Mouse (Mus musculus) small intestine, adult 2 months (tissue): ENCODE results near the gene Sarnp. TPM values are rescaled to one million over a fixed set of nuclear protein-coding genes. Genes with fewer than 3 reads are reported as not detected.

Experiments
- H3K27ac ChIP-seq: fragments of 200-500 bp; 2 replicates; pipeline ENCODE4 v1.5.1; 2012; ENCODE audit warnings: low read depth, low read length, control low read depth, inconsistent platforms; ENCODE audit not compliant: insufficient read depth
- H3K27me3 ChIP-seq: fragments of 200-500 bp; 2 replicates; pipeline ENCODE4 v1.6.1; 2012; ENCODE audit warnings: mild to moderate bottlenecking, moderate library complexity, low read length, inconsistent platforms; ENCODE audit not compliant: control insufficient read depth, insufficient read depth
- H3K36me3 ChIP-seq: fragments of 200-500 bp; 2 replicates; pipeline ENCODE4 v1.6.1; 2012; ENCODE audit warnings: mild to moderate bottlenecking, low read length, control low read depth, inconsistent platforms; ENCODE audit not compliant: control insufficient read depth, insufficient read depth
- H3K4me1 ChIP-seq: fragments of 200-500 bp; 2 replicates; pipeline ENCODE4 v1.6.1; 2012; ENCODE audit warnings: low read length, inconsistent platforms, mixed read lengths; ENCODE audit not compliant: control insufficient read depth, insufficient read depth, insufficient read length
- H3K4me3 ChIP-seq: fragments of 200-500 bp; 2 replicates; pipeline ENCODE4 v1.5.1; 2012; ENCODE audit warnings: low read depth, mild to moderate bottlenecking, control low read depth, inconsistent platforms, low read length, moderate library complexity
- CTCF ChIP-seq: fragments of 200-500 bp; IDR thresholded peaks from 2 replicates; pipeline ENCODE4 v1.5.1; 2012; ENCODE audit warnings: low read depth, mild to moderate bottlenecking, control low read depth, inconsistent platforms, low read length, moderate library complexity, mixed read lengths; ENCODE audit not compliant: insufficient replicate concordance, insufficient read length; ENCODE audit errors: extremely low read depth
- POLR2A ChIP-seq: fragments of 200-500 bp; IDR thresholded peaks from 2 replicates; pipeline ENCODE4 v1.6.1; 2012; ENCODE audit warnings: low read depth, mild to moderate bottlenecking, control low read depth, inconsistent platforms, low read length, moderate library complexity
- WGBS: fragments of 180-500 bp; shearing (Covaris S2); methylation state at CpG from one replicate; pipeline ENCODE4 v1.1.7; 2018; 5-methylcytosine and 5-hydroxymethylcytosine counted together
- polyA plus RNA-seq: library from polyadenylated mRNA; depleted of rRNA; stranded (reverse); fragments of >200 nt; gene quantifications from 2 replicates; pipeline ENCODE4 v1.2.3, GENCODE M21; 2012

Sarnp gene
- polyA plus RNA-seq, 1 experiment: 0.89 TPM

- H3K27me3 ChIP-seq: peaks cover 8% of the 10 kb centered on the region
- peaks cover 3% of the 10 kb centered on the region for H3K4me1 ChIP-seq
- peak overlapping the region; percentile 77 for H3K4me3 ChIP-seq
- 3% methylated on average over 40 of the region's 40 CpGs for WGBS
- H3K27ac ChIP-seq: no peak overlapping the region
- TF ChIP-seq CTCF: no peak
- TF ChIP-seq POLR2A: no peak
- no peaks in the 10 kb centered on the region for H3K36me3 ChIP-seq
Measured at GRCm38 (mm10) chr10:128890383-128891295, 73.5 kb downstream of the Sarnp start.

GRCm38 (mm10) chr10:128891296-128892094 is 74.4 kb downstream of the Sarnp start, which contains the start of gene Gdf11:
Gdf11 (minus strand) TSS chr10:128891718.
- TF ChIP-seq CTCF: no peak
- H3K27me3 ChIP-seq: peaks cover 9% of the 10 kb centered on the region
- H3K36me3 ChIP-seq: no peaks in the 10 kb centered on the region
- WGBS: under 1% methylated on average over 73 of the region's 89 CpGs
- peaks cover 3% of the 10 kb centered on the region for H3K4me1 ChIP-seq
- H3K27ac ChIP-seq: no peak within 1 kb of the TSS
- peak within 1 kb of the TSS; percentile 77 for H3K4me3 ChIP-seq

- Histone ChIP-seq H3K27me3 (peaks cover 15% of the 10 kb centered on the region), H3K27ac (no peak overlapping the region), H3K4me3 (peak overlapping the region; percentile 34), H3K4me1 (peaks cover 3% of the 10 kb centered on the region), H3K36me3 (no peaks in the 10 kb centered on the region)
- no peak for TF ChIP-seq POLR2A
- TF ChIP-seq CTCF: no peak
- 17% methylated on average over 9 of the region's 9 CpGs for WGBS
Measured at GRCm38 (mm10) chr10:128892246-128892645, 75.1 kb downstream of the Sarnp start.

GRCm38 (mm10) chr10:128895437-128895836 is 78.3 kb downstream of the Sarnp start:
- TF ChIP-seq POLR2A (no peak), CTCF (no peak)
- Histone ChIP-seq H3K27me3 (peaks cover 15% of the 10 kb centered on the region), H3K4me3 (no peak overlapping the region), H3K4me1 (peaks cover 3% of the 10 kb centered on the region), H3K36me3 (no peaks in the 10 kb centered on the region), H3K27ac (no peak overlapping the region)
- under 1% methylated on average over 9 of the region's 9 CpGs for WGBS

GRCm38 (mm10) chr10:128895952-128896693 is 79.0 kb downstream of the Sarnp start:
- Histone ChIP-seq H3K27ac (no peak overlapping the region), H3K4me3 (no peak overlapping the region), H3K27me3 (peaks cover 15% of the 10 kb centered on the region), H3K4me1 (peaks cover under 1% of the 10 kb centered on the region), H3K36me3 (no peaks in the 10 kb centered on the region)
- 25% methylated on average over 17 of the region's 17 CpGs for WGBS
- no peak for TF ChIP-seq POLR2A
- no peak for TF ChIP-seq CTCF

- H3K27me3 ChIP-seq: peaks cover 12% of the 10 kb centered on the region
- H3K27ac ChIP-seq: no peak overlapping the region
- no peak overlapping the region for H3K4me3 ChIP-seq
- no peaks in the 10 kb centered on the region for H3K4me1 ChIP-seq
- WGBS: 31% methylated on average over 1 of the region's 1 CpGs
- no peaks in the 10 kb centered on the region for H3K36me3 ChIP-seq
- TF ChIP-seq POLR2A (no peak), CTCF (no peak)
Measured at GRCm38 (mm10) chr10:128896807-128897206, 79.7 kb downstream of the Sarnp start.
